Mouse (Mus musculus): ENCODE results near the gene Mepe.

Gene Mepe

GRCm38 (mm10) chr5:104351874-104352273 lies 26.7 kb downstream of the Mepe start:
- no peak for DNase-seq (ENCODE audit: inconsistent ontology term)

DNA sequence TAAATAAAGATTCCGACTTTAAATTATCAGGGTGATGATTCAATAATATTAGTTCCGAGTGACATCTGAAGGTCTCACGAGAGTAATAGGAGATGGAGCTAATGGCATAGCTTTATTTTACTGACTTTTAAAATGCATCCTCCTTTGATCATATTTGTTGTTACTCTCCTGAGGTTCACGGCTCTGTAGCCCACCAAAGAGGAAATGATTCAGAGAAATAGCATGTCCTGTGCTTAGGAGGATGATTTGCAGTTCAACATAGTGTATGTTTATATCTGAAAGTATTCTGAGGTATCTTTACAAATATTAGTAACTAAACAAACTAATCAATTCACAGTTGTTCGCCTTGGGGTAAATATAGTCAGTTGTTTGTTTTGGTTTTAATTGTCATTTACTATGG lies 32.4 kb downstream of the Mepe start:
- DNase-seq (ENCODE audit: inconsistent ontology term): no peak

DNA sequence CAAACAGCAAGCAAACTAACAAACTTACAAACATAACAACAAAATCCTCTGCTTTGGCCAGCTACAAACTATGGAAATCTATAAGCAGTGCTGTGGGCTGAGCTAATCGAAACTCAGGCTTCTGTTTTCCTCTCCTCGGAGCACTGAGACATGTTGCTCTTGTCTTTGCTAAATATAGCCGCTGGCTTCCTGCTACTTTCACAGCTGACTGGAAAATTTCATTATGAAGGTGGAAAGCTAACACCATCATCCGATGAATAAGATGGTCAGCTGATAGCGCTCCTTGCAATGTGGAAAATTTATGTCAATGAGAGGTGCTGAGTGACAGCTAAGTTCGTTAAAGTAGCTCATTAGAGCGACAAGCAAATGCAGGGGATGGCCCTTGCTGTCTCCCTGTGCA lies 33.5 kb downstream of the Mepe start:
- DNase-seq (ENCODE audit: inconsistent ontology term): no peak

- no peak for DNase-seq (ENCODE audit: inconsistent ontology term)
Measured at GRCm38 (mm10) chr5:104359257-104359656, 34.1 kb downstream of the Mepe start.

- no peak for DNase-seq (ENCODE audit: inconsistent ontology term)
Measured at GRCm38 (mm10) chr5:104370580-104370979, 45.5 kb downstream of the Mepe start.

GRCm38 (mm10) chr5:104371284-104371683 lies 46.2 kb downstream of the Mepe start:
- DNase-seq (ENCODE audit: inconsistent ontology term): no peak

- no peak for DNase-seq (ENCODE audit: inconsistent ontology term)
Measured at GRCm38 (mm10) chr5:104373648-104374307, 48.6 kb downstream of the Mepe start.

DNA sequence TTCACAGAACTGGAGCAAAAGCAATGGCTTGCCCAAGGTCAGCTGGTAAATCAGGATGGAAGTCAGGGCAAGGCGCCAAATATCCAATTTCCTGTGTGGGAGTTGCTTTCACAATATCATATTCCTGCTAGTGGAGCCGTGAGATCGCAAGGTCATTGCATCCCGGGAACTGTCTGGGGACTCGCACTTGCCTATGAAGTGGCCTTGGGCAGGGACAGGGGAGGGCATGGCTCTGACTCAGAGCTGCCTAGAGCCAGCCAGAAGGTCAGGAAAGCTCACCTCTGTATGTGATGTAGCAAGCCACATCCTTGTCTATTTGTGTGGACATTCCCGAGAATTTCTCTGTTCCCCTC lies 49.2 kb downstream of the Mepe start:
- peak; percentile 70 for DNase-seq (ENCODE audit: inconsistent ontology term)

DNA sequence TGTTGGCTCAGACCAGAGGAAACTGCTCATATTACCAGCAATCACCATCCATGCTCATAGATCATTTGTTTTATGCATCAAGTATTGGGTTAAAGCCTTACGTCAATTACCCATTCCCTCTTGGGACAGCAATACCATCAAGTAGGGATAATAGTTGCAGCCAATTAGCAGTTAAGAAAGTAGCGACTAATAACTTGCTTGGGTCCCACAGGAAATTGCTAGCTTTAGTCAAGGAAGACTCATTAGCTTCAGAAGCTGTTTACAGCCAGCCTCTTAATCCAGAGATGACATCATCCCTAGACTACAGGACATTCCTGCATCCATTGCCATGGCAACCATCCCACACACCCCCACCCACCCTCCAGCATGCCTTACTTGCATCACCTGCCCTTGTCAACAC lies 50.0 kb downstream of the Mepe start:
- DNase-seq (ENCODE audit: inconsistent ontology term): no peak

DNA sequence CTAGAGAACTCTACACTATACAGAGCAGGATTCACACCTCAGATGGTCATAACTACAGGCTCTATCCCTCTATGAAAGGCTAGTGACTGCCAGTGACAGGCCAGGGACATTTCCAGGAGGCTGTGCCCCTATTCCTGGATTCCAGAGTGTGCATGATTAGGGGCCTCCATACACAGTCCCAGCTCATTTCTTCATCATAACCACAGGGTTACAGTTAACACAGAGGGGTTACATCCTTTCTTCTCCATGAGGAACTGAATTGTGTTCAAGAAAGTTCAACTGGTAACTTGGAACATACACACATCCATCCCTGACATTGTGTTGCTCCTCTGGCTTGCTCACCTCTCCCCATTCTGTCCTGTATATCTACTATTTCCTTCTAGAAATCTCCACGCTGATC lies 51.8 kb downstream of the Mepe start:
- no peak for DNase-seq (ENCODE audit: inconsistent ontology term)

GRCm38 (mm10) chr5:104380574-104380973 lies 55.4 kb downstream of the Mepe start:
- DNase-seq (ENCODE audit: inconsistent ontology term): peak; percentile 61

DNA sequence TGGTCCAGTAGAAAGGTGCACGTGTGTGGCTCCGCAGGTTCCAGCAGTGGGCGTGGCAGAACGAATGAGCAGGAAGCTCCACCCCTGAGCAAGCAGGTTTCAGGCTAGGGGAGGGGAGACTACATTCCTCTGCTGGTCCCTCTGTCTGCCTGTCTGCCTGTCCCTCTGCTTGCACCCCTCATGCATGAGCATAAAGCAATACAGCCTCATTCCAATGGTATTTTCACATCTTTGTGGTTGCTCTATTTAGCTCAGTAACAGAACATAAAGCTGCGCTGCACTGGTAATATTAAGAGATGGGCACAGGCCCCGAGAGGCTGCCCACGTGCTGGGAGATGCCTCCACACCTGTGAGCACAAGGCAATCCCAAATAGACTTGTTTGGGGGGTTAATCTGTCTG lies 56.5 kb downstream of the Mepe start:
- no peak for DNase-seq (ENCODE audit: inconsistent ontology term)

DNA sequence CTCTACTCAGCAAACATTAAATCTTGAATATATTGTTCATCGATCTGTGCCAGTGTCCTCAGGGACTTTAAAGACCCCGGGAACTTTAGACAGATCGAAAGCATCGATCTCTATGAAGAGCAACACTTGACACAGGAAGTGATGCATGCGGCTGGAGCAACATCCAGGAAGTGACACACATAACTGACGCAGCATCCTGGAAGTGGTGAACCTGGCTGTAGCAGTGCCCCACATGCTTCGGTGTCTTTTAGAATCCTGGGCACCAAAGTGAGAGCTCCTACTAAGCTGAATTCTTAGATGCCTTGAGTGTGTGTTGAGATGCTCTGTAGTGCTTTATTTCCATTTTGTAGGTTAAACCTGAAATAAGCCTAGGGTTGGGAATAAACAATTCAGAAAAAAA lies 59.4 kb downstream of the Mepe start:
- no peak for DNase-seq (ENCODE audit: inconsistent ontology term)

GRCm38 (mm10) chr5:104385521-104385920 lies 60.4 kb downstream of the Mepe start:
- DNase-seq (ENCODE audit: inconsistent ontology term): no peak

GRCm38 (mm10) chr5:104386908-104387307 lies 61.8 kb downstream of the Mepe start:
- DNase-seq (ENCODE audit: inconsistent ontology term): no peak
